Mouse (Mus musculus) mouse trophoblast stem cell (cell line): Measurements from ENCODE around the gene Dennd1b.

Source experiments
- in situ Hi-C, 2 experiments: fragments of 300-500 bp; cut with MseI, MboI; formaldehyde crosslinking; loops; 2 replicates in 1 of 2; 3 replicates in 1 of 2; pipeline ENCODE4 v1.15.1; 2025

Gene Dennd1b

DNA sequence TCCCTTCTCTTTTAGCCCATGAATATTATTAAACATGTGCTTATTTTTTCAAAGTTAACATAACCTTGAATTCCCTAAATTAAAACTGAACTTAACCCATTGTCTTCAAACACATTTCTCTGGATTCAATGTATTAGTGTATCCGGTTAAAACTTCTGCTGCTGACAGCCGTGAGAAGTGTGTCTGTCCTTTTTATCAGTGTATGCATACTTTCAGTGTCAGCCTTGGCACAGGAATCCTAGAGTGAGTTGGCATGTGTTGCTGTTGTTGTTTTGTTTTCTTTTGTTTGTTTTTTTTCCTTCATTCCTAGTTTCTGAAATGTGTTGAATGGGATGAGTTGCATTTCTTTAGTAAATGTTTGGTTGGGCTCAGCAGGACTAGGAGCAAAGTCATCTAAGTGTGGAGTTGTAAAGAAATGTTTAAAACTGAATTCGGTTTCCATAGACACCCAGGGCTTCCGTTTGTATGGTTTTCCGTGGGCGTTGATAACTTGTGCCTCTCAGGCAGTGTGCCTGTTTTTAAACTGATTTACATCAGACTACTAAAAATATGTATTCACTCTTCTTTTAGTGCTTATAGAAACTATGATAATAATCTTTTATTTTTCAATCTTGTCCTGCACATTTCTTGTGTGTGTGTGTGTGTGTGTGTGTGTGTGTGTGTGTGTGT, 217.4 kb downstream of the Dennd1b start:
- in situ Hi-C loops, result no loop called here

- in situ Hi-C loops, result no loop called here
Observed at GRCm38 (mm10) chr1:139192635-139193034, 229.4 kb downstream of the Dennd1b start.

DNA sequence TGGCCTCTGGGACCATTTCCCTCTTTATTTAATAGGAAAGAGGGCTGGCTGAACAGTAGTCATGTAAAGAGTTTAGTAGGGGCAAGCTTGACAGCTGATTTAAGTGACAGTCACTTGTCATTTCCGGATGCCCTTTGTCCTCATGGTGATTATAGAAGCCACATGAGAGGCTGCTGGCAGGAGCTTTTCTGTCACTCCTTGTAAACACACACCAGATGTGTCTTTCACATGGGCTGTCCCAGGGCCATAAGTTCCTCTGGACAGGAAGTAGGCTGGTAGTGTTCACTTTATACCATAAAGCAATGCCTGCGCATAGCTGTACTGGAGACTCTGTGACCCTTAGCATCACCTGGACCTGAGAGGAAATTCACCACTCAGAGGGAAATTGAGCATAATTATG, 230.8 kb downstream of the Dennd1b start:
- in situ Hi-C loops, result no loop called here

- in situ Hi-C loops, result no loop called here
Observed at GRCm38 (mm10) chr1:139194428-139195028, 231.3 kb downstream of the Dennd1b start.

DNA sequence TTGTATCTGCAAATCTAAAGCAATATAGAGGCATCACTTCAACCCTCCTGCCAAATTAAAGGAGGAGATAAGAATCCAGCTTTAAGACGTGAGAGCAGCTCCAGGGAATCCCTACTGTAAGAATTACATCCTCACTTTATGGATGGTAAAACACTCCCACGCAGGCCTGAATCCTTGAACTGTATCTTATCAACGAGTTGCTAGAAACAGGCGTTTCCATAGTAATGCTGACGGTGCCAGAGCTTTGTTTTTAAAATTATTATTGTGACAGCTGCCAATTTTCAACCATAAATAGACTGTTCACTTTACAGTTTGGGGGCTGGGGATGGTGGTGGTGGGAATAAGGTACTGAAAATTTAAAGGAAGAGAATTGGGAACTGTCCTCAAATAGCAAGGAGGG, 239.8 kb downstream of the Dennd1b start:
- in situ Hi-C loops, result no loop called here

- in situ Hi-C loops, result no loop called here
Observed at GRCm38 (mm10) chr1:139206259-139206658, 243.0 kb downstream of the Dennd1b start.

DNA sequence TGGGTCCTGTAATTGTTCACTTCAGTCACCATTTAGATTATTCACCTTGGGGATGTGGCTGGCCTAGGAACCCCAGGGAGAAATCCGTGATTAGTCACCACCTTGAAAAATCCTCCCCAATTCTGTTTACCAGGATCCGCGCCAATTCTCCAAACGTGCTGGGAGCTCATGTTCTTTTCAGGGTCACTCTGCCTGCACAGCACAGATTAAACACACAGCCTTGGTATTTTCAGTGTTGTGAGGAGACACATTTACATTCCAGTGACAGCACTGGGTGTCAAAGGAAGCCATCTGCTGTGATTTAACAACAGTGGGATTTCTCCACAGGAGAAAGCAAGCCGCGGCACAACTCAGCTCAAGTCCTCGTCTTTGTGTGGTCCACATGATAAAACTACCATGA, 246.6 kb downstream of the Dennd1b start:
- in situ Hi-C loops, result no loop called here

GRCm38 (mm10) chr1:139210505-139210904, 247.3 kb downstream of the Dennd1b start:
- in situ Hi-C loops, result no loop called here

DNA sequence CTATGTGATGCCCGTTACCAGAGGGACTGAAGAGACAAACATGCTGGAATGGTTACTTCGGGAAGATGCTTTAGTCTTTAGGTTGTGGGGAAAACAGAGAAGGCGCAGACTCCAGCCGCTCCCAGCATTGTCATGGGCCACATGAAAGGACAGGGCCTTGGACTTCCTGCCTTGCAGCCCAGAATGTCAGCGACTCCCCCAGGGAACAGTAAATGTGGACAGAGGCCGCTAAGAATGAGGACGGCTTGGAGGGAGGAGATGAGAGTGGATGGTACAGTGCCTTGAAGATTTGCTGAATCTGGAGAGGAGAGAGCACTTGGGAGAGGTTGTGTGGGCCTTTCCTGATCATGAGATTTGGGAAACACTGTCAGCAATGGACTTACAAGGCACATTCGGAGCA, 252.1 kb downstream of the Dennd1b start:
- in situ Hi-C loops, result no loop called here

DNA sequence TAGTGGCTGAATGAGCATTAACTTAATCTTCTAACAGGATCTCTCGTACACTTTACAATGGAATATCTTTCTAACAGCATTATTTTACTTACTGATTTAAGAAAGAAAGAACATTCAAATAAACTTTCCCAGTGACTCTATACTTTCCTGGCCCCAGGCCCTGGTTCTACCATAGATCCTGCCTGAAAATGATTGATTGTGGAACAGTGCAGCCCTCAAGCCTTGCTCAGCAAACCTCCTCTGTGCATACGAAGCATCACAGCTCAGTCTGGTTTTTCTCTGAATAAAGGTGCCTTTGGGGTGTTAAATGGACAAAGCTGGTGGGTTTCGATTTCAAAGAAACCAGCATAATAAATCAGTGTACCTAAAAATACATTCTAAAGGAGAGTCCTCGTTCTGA, 260.6 kb downstream of the Dennd1b start:
- in situ Hi-C loops, result no loop called here

DNA sequence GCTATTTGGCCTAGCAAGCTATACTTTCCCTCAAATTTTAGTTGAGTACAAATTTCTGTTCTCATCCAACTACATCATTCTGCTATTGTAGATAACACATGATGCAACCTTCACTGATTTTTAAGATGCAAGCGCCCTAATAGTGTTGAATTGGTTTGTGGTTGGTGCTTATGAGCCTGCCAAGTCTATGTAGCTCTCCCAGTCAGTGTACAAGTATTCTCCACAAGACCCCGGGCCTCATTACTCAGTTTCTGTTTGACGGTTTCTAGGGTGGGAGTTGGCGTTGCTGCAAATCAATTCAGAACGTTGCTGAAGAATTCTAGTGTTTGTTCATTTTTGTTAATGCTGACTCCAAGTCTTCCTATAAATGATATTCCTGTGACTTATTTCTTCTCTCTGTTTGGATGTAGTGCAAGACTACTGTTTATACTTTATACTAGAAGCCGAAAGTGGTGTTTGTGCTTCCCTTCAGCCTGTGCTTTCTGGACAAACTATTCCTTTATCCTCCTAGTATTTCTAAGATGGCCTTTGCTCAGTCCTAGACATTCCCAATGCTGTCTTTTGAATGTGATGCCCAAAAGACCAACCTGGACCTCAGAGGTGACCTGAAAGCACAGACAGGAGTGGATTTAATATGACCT, 261.2 kb downstream of the Dennd1b start:
- in situ Hi-C loops, result no loop called here
